Mouse (Mus musculus): ENCODE data around the gene Cdk9. TPM values are rescaled to one million over a fixed set of nuclear protein-coding genes. Genes with fewer than 3 reads are reported as not detected.

The Cdk9 gene
- total RNA-seq, 2 experiments from 2014 or later = 73.9 to 84.4 TPM

DNA sequence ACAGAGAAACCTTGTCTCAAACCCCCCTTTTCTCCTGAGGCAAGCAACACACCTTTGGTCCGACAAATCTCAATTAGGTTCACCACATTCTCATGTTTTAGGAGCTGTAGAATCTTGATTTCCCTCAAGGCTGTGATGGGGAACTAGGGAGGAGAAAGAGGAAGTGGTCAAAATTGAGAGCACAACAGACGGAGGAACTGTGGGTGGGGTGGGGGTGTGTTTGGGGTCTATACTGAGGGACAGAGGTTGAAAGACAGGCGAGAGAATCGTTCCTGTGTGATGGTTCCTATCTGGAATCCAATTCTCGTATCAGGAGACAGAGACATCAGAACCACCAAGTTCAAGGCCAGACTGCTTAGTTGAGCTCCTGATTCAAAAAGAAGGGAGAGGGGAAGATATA, 2.5 kb downstream of the Cdk9 start:
- no peak for ATAC-seq (ENCODE audit: poor library complexity, severe bottlenecking)

DNA sequence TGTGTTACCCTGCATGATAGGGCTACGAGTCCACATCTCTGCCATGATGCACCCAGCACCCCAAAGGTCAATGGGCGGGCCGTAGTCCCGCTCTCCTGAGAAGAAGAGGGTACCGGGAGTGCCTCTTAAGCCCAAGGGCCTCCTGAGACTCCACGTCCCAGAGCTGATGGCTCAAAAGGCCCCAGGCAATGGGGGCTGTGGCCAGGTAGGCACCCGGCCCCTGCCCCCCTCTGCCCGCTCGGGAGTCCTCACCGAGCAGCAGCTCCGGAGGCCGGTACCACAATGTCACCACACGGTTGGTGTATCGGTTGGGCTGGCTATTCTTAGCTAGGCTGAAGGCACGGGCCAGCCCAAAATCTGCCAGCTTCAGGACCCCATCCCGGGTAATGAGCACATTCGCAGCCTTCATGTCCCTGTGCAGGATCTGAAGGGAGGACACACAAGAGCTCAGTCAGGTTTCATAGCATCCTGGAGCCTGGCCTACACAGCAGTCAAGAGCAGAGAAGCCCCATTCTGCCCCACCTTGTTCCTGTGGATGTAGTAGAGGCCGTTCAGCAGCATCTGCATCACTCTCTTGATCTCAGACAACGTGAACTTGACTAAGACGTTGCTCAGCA, 3.2 kb downstream of the Cdk9 start:
- ATAC-seq (ENCODE audit: poor library complexity, severe bottlenecking) = no peak

DNA sequence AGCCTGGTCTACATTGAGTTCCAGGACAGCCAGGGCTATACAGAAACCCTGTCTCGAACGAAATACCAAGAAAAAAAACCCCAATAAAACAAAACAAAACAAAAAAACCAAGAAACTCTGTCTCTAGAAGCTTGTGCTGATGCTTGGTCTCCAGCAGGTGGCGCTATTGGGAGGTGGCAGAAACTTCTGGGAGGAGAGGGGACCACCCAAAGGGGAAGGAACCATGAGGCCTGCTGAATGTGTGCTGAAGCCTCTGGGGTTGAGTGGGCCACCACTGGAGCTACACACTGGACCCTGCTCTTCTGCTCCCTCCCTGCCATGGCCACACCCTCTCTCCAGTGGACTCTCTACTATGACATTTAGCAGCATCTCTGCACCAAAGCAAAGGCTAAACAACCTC, 4.2 kb downstream of the Cdk9 start:
- no peak for ATAC-seq (ENCODE audit: poor library complexity, severe bottlenecking)

DNA sequence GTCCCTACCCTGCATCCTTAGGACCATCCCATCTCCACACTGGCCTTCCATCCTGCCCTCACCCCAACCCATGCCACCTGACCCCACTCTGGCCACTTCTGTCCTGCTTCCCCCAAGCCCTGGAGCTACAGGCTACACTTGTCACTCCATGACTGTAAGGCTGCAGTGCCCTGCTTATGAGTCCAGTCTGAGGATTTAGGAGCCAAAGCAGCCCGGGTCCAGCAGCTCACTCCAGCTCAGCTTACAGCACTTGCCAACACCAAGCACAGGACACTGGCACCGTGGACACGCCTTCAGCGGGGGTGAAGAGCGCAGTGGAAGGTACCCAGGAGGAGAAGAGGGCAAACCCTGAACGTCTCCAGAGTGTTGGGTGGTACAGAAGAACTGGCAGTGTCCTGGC, 5.9 kb downstream of the Cdk9 start:
- ATAC-seq (ENCODE audit: poor library complexity, severe bottlenecking) = no peak

DNA sequence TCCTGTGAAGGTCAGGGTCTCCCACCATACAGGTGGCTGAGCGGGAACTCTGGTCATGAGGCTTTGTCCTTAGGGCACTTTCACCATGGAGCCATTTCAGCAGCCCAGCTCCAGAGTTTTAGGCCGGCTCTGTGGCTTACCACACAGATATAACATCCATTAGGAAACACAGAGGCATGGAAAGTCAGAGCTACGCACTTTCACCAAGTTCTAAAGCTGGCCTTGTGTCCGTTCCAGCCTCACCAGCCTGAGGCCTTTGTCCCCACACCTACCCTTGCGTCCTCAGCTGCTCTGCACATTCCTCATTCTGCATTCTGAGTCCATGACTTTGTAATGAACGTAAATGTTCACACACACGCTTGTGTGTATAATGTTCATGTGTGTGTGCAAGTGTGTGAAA, 7.9 kb downstream of the Cdk9 start:
- ATAC-seq (ENCODE audit: poor library complexity, severe bottlenecking) = no peak

DNA sequence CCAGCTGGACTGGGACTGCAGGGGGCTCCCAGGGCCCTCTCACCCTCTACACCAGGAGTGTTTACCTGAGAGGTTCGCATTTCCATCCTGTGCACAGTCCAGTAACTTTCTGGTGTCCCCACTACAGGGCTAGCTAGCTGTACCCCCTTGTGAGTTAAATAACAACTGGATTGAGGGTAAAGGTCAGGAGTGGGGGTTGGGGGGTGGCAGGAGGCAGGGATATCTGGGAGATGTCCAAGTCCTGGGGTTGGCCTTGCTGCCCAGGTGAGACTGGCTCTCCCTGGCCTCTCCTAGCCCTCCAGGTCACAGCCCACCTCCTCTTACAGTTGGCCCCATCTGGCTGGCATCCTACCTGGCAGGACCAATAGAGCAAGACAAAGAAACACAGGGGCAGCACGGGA, 8.9 kb downstream of the Cdk9 start, which contains the start of gene Fpgs:
Gene Fpgs, minus strand, starts transcription at position 125 of the 401 bp plus-strand sequence.
- no peak for ATAC-seq (ENCODE audit: poor library complexity, severe bottlenecking)

DNA sequence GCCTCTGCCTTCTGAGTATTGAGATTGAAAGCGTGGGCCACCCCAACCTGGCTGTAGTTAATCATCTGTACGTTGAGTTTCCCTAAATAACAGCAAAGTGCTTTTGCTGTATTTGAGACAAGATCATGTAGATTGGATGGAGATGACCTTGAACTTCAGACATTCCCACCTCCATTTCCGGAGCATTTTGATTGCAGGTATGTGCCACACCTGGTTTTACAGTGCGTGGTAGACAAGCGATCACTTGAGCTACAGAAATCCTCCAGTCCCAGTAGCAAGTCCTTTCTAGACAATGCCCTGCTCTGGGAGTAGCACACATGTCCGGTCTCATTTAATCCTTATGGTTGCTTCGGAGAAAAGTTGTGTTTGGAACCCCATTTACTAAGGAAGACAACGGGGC, 9.8 kb downstream of the Cdk9 start:
- ATAC-seq (ENCODE audit: poor library complexity, severe bottlenecking) = no peak

DNA sequence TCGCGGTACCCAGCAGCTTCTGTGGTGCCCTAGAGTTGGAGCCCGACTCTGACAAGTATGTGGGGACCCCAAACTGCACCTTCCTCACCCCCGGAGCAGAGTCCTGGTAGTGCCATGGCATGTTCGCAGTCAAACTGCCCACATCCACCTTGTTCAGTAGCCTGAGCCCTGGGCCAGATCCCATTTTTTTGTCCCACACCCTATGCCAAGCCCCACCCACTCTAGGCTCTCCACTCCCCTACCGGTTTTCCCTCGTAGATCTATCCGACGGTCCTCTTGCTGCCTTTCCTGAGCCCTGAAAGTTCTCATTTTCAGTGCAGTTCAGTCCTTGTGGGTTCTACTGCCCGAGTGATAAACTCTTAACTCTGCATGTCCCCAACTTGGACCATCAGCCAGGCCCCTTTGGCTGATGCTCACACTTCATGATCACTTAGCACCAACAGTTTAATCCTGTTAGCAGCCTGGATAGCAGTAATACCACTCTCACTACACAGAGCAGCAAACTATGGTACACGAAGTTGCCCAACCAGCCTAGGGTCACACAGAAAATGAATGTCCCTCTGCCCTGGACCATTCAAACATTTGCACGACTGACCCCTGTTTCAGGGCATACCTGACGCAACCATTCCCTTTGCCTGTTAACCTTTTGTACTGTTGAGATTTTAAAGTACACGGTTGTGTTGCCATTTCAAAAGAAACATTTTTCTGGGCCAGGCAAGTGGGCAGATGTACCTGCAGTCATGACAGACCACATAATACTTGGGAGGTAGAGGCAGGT, 11.7 kb downstream of the Cdk9 start:
- no peak for ATAC-seq (ENCODE audit: poor library complexity, severe bottlenecking)

DNA sequence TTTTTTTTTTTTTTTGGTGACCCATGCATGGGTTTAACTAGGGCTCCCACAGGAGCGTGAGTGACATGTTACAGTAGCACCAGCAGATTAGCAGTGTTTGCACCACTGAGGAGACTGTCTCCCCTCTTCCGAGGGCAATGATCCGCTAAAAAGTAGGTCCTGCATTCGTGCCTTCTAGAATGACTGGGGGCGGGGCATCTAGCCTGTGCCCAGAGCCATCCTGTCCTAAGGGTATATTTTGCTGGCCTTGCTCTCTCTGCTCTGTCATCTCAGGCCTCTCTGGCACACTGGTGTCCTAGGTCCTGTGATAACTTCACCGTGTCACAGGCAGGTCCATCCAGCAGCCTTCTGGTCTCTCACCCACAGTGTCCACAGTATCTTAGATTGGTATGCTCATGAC, 13.2 kb downstream of the Cdk9 start:
- ATAC-seq (ENCODE audit: poor library complexity, severe bottlenecking) = no peak

DNA sequence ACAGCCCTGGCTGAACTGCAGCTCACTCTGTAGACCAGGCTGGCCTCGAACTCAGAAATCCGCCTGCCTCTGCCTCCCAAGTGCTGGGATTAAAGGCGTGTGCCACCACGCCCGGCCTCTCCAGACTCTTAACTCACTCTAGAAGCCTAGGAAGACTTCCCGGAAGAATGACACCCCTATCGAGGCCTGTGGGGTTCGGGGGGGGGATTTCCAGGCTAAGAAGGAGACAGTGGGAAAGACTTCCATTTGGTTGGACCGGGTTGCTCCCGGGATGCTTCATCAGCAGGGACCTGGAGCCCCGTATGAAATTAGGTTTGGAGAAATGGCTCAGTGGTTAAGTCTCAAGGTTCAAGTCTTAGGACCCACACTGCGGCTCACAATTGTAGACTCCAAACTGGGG, 18.2 kb downstream of the Cdk9 start:
- ATAC-seq (ENCODE audit: poor library complexity, severe bottlenecking) = no peak

DNA sequence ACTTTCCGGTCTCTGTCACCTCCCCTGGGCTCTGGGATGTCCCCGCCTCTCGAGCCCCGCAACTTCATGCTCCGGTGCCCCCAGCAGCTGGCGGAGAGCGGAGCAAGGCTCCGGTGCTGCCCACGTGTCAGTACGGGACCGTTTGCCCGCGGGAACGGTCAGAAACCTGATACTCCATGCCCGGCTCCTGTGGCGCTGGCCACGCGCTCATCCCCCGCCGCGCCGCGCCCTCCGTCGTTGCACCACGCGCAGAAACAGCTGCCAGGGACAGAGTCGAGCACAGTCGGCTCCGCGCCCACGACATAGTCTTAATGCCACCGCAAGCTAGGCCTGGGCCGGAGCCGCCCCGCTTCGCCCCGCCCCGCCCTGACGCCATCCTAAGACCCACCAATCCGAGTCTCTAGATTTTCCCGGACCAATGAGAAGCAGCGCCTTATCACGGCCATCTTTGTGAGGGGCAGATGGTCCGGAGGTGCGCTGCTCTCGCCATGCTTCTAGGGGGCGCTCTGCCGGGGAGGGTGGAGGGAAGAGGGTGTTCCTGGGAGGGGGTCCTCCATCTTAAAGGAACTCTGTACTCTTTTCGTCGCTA, 19.0 kb downstream of the Cdk9 start:
- ATAC-seq (ENCODE audit: poor library complexity, severe bottlenecking) = peak; percentile 97

DNA sequence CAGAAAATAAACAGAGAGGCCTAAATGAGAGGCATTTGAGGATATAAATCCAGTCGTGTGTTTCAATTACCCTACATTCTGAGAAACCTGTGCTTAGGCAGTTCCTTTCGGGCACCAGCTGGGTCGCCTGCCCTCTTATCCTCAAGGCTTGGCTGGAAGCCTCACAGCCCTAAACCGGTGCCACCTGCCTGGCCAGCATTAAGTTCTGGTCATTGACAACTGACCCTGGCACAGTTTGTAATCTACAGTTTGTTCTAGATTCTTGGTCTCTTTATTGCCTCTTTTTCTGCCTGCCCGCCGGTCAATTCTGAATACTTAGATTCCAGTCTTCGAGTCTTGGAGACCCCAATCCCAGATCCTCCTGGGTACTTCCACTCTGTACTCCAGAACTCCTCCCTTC, 19.6 kb downstream of the Cdk9 start:
- ATAC-seq (ENCODE audit: poor library complexity, severe bottlenecking) = no peak

DNA sequence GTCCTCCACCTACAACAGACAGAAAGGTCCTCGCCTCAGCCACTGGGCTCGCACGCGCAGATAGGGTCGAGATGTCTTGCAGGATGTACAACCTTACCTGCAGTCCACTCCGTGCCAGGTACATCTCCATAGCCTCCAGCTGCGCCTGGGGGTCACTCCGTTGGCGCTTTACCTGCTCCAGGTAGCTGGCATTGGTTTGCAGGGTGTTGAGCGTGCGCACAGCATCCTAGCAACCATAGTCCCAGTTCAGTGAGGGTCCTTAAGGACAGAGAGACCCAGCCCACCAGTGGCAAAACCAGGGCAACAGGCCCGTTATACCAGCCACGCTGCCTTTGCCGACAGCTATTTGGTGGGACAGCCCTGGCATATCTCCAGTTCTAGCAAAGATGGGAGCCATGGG, 20.4 kb downstream of the Cdk9 start:
- no peak for ATAC-seq (ENCODE audit: poor library complexity, severe bottlenecking)

DNA sequence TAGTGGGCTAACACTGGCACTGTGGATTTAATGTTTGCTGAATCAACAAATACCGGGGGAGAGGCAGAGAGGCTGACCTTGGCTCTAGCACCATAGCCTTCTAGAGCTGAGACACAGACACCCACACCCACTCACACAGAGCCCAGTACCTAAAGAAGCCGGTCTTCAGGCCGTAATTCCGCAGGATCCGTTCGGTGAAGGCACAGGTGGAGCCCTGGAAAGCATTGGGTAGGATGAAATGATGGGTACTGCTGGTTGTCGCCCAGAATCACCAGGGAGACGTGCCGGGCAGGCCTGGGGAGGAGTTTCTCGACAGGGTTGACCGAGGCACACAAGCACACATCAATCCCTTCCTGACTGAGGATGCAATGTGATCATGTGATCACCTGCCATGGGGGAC, 21.8 kb downstream of the Cdk9 start:
- no peak for ATAC-seq (ENCODE audit: poor library complexity, severe bottlenecking)

DNA sequence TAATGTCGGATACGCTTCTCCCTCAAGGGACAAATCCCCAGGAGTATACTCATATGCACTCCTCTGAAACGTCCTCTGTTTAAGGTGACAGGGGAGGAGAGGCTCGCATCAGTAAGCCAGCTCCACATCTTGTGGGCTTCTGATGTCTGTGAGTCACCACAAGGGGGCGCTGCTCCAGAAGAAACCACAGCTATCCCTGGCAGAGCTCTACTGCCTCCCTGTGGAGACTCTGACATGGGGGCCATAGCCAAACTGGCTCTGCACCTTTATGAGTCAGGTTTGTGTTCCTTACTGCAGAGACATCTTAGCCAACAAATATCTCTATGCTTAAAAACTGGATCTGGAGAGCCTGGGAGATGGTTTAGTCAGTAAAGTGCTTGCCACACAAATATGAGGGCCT, 23.5 kb downstream of the Cdk9 start:
- ATAC-seq (ENCODE audit: poor library complexity, severe bottlenecking) = peak; percentile 81

DNA sequence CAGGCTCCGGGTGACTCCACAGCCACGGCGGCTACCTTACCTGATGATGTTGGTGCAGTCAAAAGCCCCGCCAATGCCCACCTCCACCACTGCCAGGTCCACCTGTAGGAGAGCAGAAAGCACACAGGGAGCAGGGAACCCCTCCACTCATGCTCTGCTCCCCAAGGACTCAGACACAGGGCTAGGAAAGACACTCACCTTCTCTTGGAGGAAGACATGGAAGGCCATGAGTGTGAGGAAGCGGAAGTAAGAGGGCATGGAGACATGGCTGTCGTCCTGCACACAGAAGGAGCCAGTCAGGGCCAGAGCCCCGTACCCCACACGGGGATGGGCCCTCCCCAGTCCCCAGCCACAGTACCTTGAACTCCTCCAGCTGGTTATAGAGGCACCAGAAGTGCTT, 25.3 kb downstream of the Cdk9 start:
- ATAC-seq (ENCODE audit: poor library complexity, severe bottlenecking) = no peak

DNA sequence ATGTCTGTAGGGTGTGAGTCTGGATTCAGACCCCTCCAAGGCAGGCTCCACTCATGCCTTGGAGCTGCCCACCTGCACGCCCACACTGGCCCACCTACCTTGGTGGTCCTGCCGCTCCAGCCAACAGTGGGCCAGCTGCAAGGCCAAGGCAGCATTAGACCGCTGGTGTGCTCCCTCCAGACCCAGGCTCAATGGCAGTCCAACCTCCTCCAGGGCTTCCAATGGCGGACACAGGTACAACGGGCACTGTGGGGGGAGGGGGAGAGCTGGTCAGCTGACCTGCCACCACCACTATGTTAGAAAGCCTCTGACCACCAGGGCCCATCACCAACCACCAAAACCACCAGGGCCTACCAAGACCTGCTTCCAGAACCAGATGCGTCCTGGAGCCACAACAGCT, 26.2 kb downstream of the Cdk9 start:
- ATAC-seq (ENCODE audit: poor library complexity, severe bottlenecking) = no peak

DNA sequence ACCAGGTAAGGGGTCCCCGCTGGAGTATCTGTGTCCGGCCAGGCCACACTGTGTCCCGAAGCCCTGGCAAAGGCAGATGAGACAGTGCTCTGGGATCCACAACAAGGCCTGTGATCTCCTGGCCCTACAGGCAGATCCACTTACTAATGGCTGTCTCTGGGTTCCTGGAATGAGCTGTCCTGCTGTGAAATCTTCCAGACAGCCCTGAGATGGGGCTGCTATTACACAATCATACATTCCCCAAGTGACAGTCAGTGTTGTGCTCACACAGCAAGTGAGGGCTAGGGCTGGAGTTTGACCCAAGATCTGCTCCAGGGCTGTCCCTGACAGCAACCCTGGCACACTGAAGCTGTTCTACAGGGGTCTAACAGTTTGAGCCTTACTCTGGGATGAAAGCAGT, 27.1 kb downstream of the Cdk9 start:
- ATAC-seq (ENCODE audit: poor library complexity, severe bottlenecking) = no peak

DNA sequence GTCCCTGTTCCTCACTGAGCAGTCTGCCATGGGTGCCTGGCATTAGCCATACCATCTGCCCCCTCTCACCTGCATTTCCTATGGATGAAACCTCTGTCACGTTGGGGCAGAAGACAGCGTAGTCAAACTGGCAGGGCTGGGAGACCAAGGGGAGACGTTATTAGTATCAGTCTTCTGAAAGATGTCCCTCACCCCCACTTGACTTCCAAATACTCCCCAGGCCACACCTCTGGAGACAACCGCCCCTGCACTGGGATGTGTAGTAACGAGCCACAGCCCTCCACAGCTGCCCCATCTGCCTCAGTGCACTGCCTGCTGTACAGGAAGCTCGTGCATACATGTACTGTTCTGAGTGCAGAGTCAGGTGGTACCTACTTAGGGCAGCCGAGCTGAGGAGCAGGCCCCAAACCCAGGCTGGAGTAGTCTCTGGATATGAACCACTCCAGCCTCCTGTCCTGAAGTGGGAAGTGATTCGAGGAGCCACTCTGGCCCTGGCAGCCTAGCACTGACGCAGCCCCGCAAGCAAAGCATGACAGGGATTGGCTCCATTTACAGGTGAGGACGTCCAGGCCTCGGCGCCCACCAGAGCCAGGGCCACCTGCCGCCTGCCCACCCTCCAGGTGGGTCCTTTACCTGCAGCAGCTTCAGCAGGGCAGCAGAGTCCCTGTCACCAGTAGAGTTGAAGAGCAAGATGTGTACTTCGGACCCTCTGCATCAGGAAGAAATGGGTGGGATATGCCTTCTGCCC, 28.0 kb downstream of the Cdk9 start:
- no peak for ATAC-seq (ENCODE audit: poor library complexity, severe bottlenecking)

DNA sequence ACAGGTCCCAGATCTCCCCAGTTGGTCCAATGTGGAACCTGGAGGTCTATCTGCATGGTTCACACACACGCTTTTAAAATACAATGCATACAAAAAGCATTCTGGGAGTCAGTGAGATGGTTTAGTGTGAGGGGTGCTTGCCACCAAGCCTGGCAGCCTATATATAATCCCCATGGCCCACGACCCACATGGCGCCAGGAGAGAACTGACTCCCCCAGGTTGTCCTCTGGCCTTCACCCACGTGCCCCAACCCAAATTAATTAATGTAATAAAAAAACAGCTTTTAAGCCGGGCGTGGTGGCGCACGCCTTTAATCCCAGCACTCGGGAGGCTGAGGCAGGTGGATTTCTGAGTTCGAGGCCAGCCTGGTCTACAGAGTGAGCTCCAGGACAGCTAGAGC, 29.2 kb downstream of the Cdk9 start:
- no peak for ATAC-seq (ENCODE audit: poor library complexity, severe bottlenecking)

DNA sequence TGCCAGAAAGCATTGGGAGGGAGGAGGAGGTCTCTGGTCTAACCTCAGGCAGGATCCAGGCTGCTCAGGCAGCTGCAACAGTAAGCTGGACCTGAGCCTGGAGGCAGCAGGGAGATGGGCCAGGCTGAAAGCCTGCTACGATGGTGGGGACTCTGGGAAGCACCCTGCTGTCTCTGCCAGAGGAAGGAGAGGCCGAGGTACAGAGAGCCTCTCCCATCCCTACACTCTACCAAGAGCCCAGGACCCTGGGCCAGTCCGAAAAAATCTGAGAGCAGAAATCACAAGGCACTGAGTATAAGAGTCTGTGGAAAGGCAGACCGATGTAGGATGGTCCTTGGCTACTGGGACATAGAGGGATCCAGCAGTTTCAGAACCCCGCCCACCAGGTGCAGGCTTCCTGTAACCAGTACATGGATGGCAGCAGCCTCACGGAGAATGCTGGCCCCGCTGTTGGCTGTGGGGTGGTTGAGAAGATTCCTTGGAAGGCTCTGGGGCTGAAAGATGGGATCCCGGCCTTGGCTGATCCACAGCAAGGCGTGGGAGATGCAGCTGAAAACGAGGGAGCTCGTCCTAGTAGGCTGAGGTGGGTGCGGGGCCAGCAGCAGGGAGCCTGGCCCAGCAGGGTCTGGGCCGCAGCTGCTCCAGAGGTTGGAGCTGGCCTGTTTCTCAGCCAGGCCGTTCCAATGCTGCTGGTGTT, 30.0 kb downstream of the Cdk9 start:
- no peak for ATAC-seq (ENCODE audit: poor library complexity, severe bottlenecking)

Data from megakaryocyte, adult 5-6 weeks (primary cell).